ENCODE assay signal across 32 mouse cellular contexts in genomic region chr17:25138803-25139202, GRCm38 (mm10). TPM values are rescaled to one million over a fixed set of nuclear protein-coding genes. Genes with fewer than 3 reads are reported as not detected.
DNase-seq lines count a peak whose midpoint lies in the region; ATAC-seq and TF ChIP-seq lines count a peak whose summit lies in the region.
"Had no signal": no experiment of that assay in that cellular context is flagged by ENCODE, and none has a peak within 500 bp of the region (broad histone marks: within the 10 kb centered on the region; RNA-seq: fewer than 3 reads in every experiment).

No protein-coding gene starts in this region.

- H3K9ac ChIP-seq in midbrain, embryonic 13.5 days (replicated peaks): 0 out of 2 replicates have a peak overlapping the region, but pooled peaks have one; percentile 23
- no peak overlapping the region for H3K9ac ChIP-seq in midbrain, postnatal 0 days (replicated peaks; ENCODE audit: low read length, poor library complexity, severe bottlenecking)
- no peak overlapping the region for H3K9ac ChIP-seq in kidney, embryonic 16.5 days (replicated peaks; ENCODE audit: low read length)
- H3K9ac ChIP-seq: embryonic facial prominence, embryonic 13.5 days; forebrain, embryonic 12.5 days; forebrain, embryonic 15.5 days; heart, embryonic 13.5 days; hindbrain, embryonic 15.5 days had no signal

- no peak for ATAC-seq in midbrain, embryonic 13.5 days
- no peak for ATAC-seq in midbrain, postnatal 0 days (ENCODE audit: low FRiP score)
- peak; percentile 77 for ATAC-seq in granulocyte monocyte progenitor cell, adult 5-6 weeks (replicated peaks; ENCODE audit: poor library complexity, severe bottlenecking)
- ATAC-seq in megakaryocyte progenitor cell, adult 5-6 weeks (replicated peaks; ENCODE audit: poor library complexity): peak; percentile 39; the same call in 1 of the 2 replicates
- ATAC-seq in kidney, embryonic 16.5 days (ENCODE audit: low FRiP score, low TSS enrichment): no peak
- ATAC-seq: activated CD4-positive, CD25-positive, alpha-beta regulatory T cell, adult 4 months; CD4-positive, CD25-positive, alpha-beta regulatory T cell, adult 4 months; forebrain, embryonic 15.5 days had no signal

- peaks cover 18% of the 10 kb centered on the region for H3K4me1 ChIP-seq in midbrain, embryonic 13.5 days (replicated peaks)
- peaks cover 7% of the 10 kb centered on the region; the same call in 1 of the 2 replicates for H3K4me1 ChIP-seq in midbrain, postnatal 0 days (ENCODE audit: insufficient read depth, low read length)
- peaks cover 9% of the 10 kb centered on the region for H3K4me1 ChIP-seq in kidney, embryonic 16.5 days (ENCODE audit: insufficient read depth, low read length)

- no peaks in the 10 kb centered on the region for H3K9me3 ChIP-seq in midbrain, embryonic 13.5 days
- H3K9me3 ChIP-seq in midbrain, postnatal 0 days (ENCODE audit: low read length): no peaks in the 10 kb centered on the region
- no peaks in the 10 kb centered on the region for H3K9me3 ChIP-seq in kidney, embryonic 16.5 days (ENCODE audit: low read length)
- H3K9me3 ChIP-seq: embryonic facial prominence, embryonic 10.5 days; embryonic facial prominence, embryonic 13.5 days; forebrain, embryonic 12.5 days; forebrain, embryonic 15.5 days; heart, embryonic 10.5 days; heart, embryonic 13.5 days; hindbrain, embryonic 15.5 days had no signal

- WGBS in midbrain, embryonic 13.5 days: 100% methylated on average over 1 of the region's 1 CpGs
- 96% methylated on average over 1 of the region's 1 CpGs for WGBS in midbrain, postnatal 0 days
- 96% methylated on average over 1 of the region's 1 CpGs for WGBS in kidney, embryonic 16.5 days

- H3K27me3 ChIP-seq in midbrain, embryonic 13.5 days: no peaks in the 10 kb centered on the region
- no peaks in the 10 kb centered on the region for H3K27me3 ChIP-seq in midbrain, postnatal 0 days (ENCODE audit: insufficient read depth, low read length)
- H3K27me3 ChIP-seq in kidney, embryonic 16.5 days (ENCODE audit: insufficient read depth, low read length): no peaks in the 10 kb centered on the region
- H3K27me3 ChIP-seq: embryonic facial prominence, embryonic 13.5 days; forebrain, embryonic 12.5 days; forebrain, embryonic 15.5 days; heart, embryonic 13.5 days; hindbrain, embryonic 15.5 days had no signal

- no peak overlapping the region for H3K4me3 ChIP-seq in midbrain, embryonic 13.5 days (replicated peaks)
- H3K4me3 ChIP-seq in midbrain, postnatal 0 days (ENCODE audit: low read depth, low read length): no peak overlapping the region
- H3K4me3 ChIP-seq in kidney, embryonic 16.5 days (ENCODE audit: low read length): no peak overlapping the region
- H3K4me3 ChIP-seq: embryonic facial prominence, embryonic 10.5 days; embryonic facial prominence, embryonic 13.5 days; erythroblast, embryonic 14.5 days; forebrain, embryonic 12.5 days; forebrain, embryonic 15.5 days; heart, adult 2 months; heart, embryonic 10.5 days; heart, embryonic 13.5 days; hindbrain, embryonic 15.5 days had no signal

- TF ChIP-seq CTCF in midbrain, postnatal 0 days (IDR thresholded peaks at IDR 0.05): no peak

- no peak overlapping the region for H3K27ac ChIP-seq in midbrain, embryonic 13.5 days
- no peak overlapping the region for H3K27ac ChIP-seq in midbrain, postnatal 0 days (ENCODE audit: low read depth, low read length)
- H3K27ac ChIP-seq in kidney, embryonic 16.5 days (ENCODE audit: low read length): no peak overlapping the region
- H3K27ac ChIP-seq: embryonic facial prominence, embryonic 10.5 days; embryonic facial prominence, embryonic 13.5 days; forebrain, embryonic 12.5 days; forebrain, embryonic 15.5 days; heart, adult 2 months; heart, embryonic 10.5 days; heart, embryonic 13.5 days; hindbrain, embryonic 15.5 days had no signal

- no peak for DNase-seq in midbrain, postnatal 0 days (ENCODE audit: low spot score)
- no peak for DNase-seq in kidney, adult 18-20 months
- DNase-seq in embryo, embryonic 10.5 days (ENCODE audit: low spot score): no peak
- DNase-seq: adrenal gland, adult 8-10 months; adrenal gland, postnatal 25 days; cerebellum, adult 18-20 months; cerebellum, adult 9-10 months; cerebellum, postnatal 14 days; embryo, embryonic 11 days; gastrocnemius, postnatal 25 days; heart, adult 2 months; heart, postnatal 14 days; heart, postnatal 4 days had no signal

- H3K4me2 ChIP-seq in midbrain, embryonic 13.5 days (replicated peaks): no peak overlapping the region
- H3K4me2 ChIP-seq in midbrain, postnatal 0 days (ENCODE audit: low read depth, low read length, poor library complexity, severe bottlenecking): no peak overlapping the region
- H3K4me2 ChIP-seq in kidney, embryonic 16.5 days (replicated peaks; ENCODE audit: low read depth, low read length): no peak overlapping the region
- H3K4me2 ChIP-seq: embryonic facial prominence, embryonic 13.5 days; forebrain, embryonic 12.5 days; forebrain, embryonic 15.5 days; heart, embryonic 13.5 days; hindbrain, embryonic 15.5 days had no signal

- peaks cover 18% of the 10 kb centered on the region for H3K36me3 ChIP-seq in midbrain, embryonic 13.5 days
- no peaks in the 10 kb centered on the region; the same call in 1 of the 2 replicates for H3K36me3 ChIP-seq in midbrain, postnatal 0 days (ENCODE audit: insufficient read depth, low read length)
- H3K36me3 ChIP-seq in kidney, embryonic 16.5 days (ENCODE audit: insufficient read depth, low read length): no peaks in the 10 kb centered on the region
- H3K36me3 ChIP-seq: forebrain, embryonic 15.5 days; heart, embryonic 13.5 days had no signal

RNA-seq across cellular contexts. Expression of gene Clcn7, which starts 5.6 kb away (rescaled TPM):
- polyA plus RNA-seq in midbrain, embryonic 13.5 days (2015; fragmentation: Nextera tagmentation; extraction: Ambion mirVana): 29.1 and 29.7 TPM in 2 replicates
- total RNA-seq in midbrain, postnatal 0 days (2014; rRNA removed): 37.9 and 39.5 TPM in 2 replicates
- polyA plus RNA-seq in midbrain, postnatal 0 days (2015; fragmentation: Nextera tagmentation; extraction: Ambion mirVana): 25.5 and 26.7 TPM in 2 replicates
- 12.1 and 18.9 TPM in 2 replicates for total RNA-seq in granulocyte monocyte progenitor cell, adult 5-6 weeks (2014; fragmentation: Nextera tagmentation)
- 11.3 and 12.6 TPM in 2 replicates for total RNA-seq in granulocyte monocyte progenitor cell, adult 5-6 weeks (2017)
- total RNA-seq in megakaryocyte progenitor cell, adult 5-6 weeks (2015): 7.3 and 7.8 TPM in 2 replicates
- total RNA-seq in megakaryocyte progenitor cell, adult 5-6 weeks (2017): 8.1 and 9.6 TPM in 2 replicates
- 23.2 and 26.8 TPM in 2 replicates for polyA plus RNA-seq in kidney, embryonic 16.5 days (2015; fragmentation: Nextera tagmentation; extraction: Ambion mirVana)

RNA-seq across cellular contexts. Expression of gene Ptx4, which starts 18.2 kb away (rescaled TPM):
- not detected in 2 replicates for polyA plus RNA-seq in midbrain, embryonic 13.5 days (2015; fragmentation: Nextera tagmentation; extraction: Ambion mirVana)
- total RNA-seq in midbrain, postnatal 0 days (2014; rRNA removed): 0.42 TPM in 1 of 2 replicates, not detected in the other
- polyA plus RNA-seq in midbrain, postnatal 0 days (2015; fragmentation: Nextera tagmentation; extraction: Ambion mirVana): 0.20 and 0.59 TPM in 2 replicates
- total RNA-seq in granulocyte monocyte progenitor cell, adult 5-6 weeks (2014; fragmentation: Nextera tagmentation): not detected in 2 replicates
- total RNA-seq in granulocyte monocyte progenitor cell, adult 5-6 weeks (2017): not detected in 2 replicates
- not detected in 2 replicates for total RNA-seq in megakaryocyte progenitor cell, adult 5-6 weeks (2015)
- total RNA-seq in megakaryocyte progenitor cell, adult 5-6 weeks (2017): not detected in 2 replicates
- polyA plus RNA-seq in kidney, embryonic 16.5 days (2015; fragmentation: Nextera tagmentation; extraction: Ambion mirVana): not detected in 2 replicates
- total RNA-seq: adrenal gland, adult 8-10 months; adrenal gland, postnatal 25 days; MEL had no signal
- polyA plus RNA-seq: activated CD4-positive, CD25-positive, alpha-beta regulatory T cell, adult 4 months; C2C12; CD4-positive, CD25-positive, alpha-beta regulatory T cell, adult 4 months; erythroblast, embryonic 14.5 days; forebrain, embryonic 15.5 days; hindbrain, embryonic 11.5 days; hindbrain, embryonic 15.5 days had no signal

RNA-seq across cellular contexts. Expression of gene Telo2, which starts 23.0 kb away (rescaled TPM):
- 45.3 and 48.0 TPM in 2 replicates for polyA plus RNA-seq in midbrain, embryonic 13.5 days (2015; fragmentation: Nextera tagmentation; extraction: Ambion mirVana)
- 45.0 and 56.3 TPM in 2 replicates for total RNA-seq in midbrain, postnatal 0 days (2014; rRNA removed)
- polyA plus RNA-seq in midbrain, postnatal 0 days (2015; fragmentation: Nextera tagmentation; extraction: Ambion mirVana): 34.9 and 36.5 TPM in 2 replicates
- 49.8 and 55.9 TPM in 2 replicates for total RNA-seq in granulocyte monocyte progenitor cell, adult 5-6 weeks (2014; fragmentation: Nextera tagmentation)
- 21.8 and 37.3 TPM in 2 replicates for total RNA-seq in granulocyte monocyte progenitor cell, adult 5-6 weeks (2017)
- total RNA-seq in megakaryocyte progenitor cell, adult 5-6 weeks (2015): 15.5 and 31.2 TPM in 2 replicates
- total RNA-seq in megakaryocyte progenitor cell, adult 5-6 weeks (2017): 28.8 and 35.5 TPM in 2 replicates
- polyA plus RNA-seq in kidney, embryonic 16.5 days (2015; fragmentation: Nextera tagmentation; extraction: Ambion mirVana): 49.5 and 53.4 TPM in 2 replicates

RNA-seq across cellular contexts. Expression of gene Ccdc154, which starts 23.5 kb away (rescaled TPM):
- not detected in 2 replicates for polyA plus RNA-seq in midbrain, embryonic 13.5 days (2015; fragmentation: Nextera tagmentation; extraction: Ambion mirVana)
- total RNA-seq in midbrain, postnatal 0 days (2014; rRNA removed): not detected in 2 replicates
- not detected in 2 replicates for polyA plus RNA-seq in midbrain, postnatal 0 days (2015; fragmentation: Nextera tagmentation; extraction: Ambion mirVana)
- total RNA-seq in granulocyte monocyte progenitor cell, adult 5-6 weeks (2014; fragmentation: Nextera tagmentation): 0.49 TPM in 1 of 2 replicates, not detected in the other
- 0.21 TPM in 1 of 2 replicates, not detected in the other for total RNA-seq in granulocyte monocyte progenitor cell, adult 5-6 weeks (2017)
- total RNA-seq in megakaryocyte progenitor cell, adult 5-6 weeks (2015): not detected in 2 replicates
- 0.14 TPM in 1 of 2 replicates, not detected in the other for total RNA-seq in megakaryocyte progenitor cell, adult 5-6 weeks (2017)
- not detected in 2 replicates for polyA plus RNA-seq in kidney, embryonic 16.5 days (2015; fragmentation: Nextera tagmentation; extraction: Ambion mirVana)
- total RNA-seq: gastrocnemius, adult 8-10 months; gastrocnemius, postnatal 25 days; heart, adult 2 months; heart, postnatal 14 days; heart, postnatal 4 days had no signal
- polyA plus RNA-seq: activated CD4-positive, CD25-positive, alpha-beta regulatory T cell, adult 4 months; C2C12; CD4-positive, CD25-positive, alpha-beta regulatory T cell, adult 4 months; embryonic facial prominence, embryonic 10.5 days; embryonic facial prominence, embryonic 13.5 days; erythroblast, embryonic 14.5 days; forebrain, embryonic 12.5 days; forebrain, embryonic 15.5 days; heart, embryonic 10.5 days; heart, embryonic 13.5 days; heart, embryonic 16.5 days; hindbrain, embryonic 11.5 days; hindbrain, embryonic 15.5 days had no signal

RNA-seq across cellular contexts. Expression of gene Gm38655, which starts 36.5 kb away (rescaled TPM):
- polyA plus RNA-seq in midbrain, embryonic 13.5 days (2015; fragmentation: Nextera tagmentation; extraction: Ambion mirVana): not detected in 2 replicates
- 0.57 TPM in 1 of 2 replicates, not detected in the other for total RNA-seq in midbrain, postnatal 0 days (2014; rRNA removed)
- not detected in 2 replicates for polyA plus RNA-seq in midbrain, postnatal 0 days (2015; fragmentation: Nextera tagmentation; extraction: Ambion mirVana)
- not detected in 2 replicates for total RNA-seq in granulocyte monocyte progenitor cell, adult 5-6 weeks (2014; fragmentation: Nextera tagmentation)
- total RNA-seq in granulocyte monocyte progenitor cell, adult 5-6 weeks (2017): not detected in 2 replicates
- not detected in 2 replicates for total RNA-seq in megakaryocyte progenitor cell, adult 5-6 weeks (2015)
- not detected in 2 replicates for total RNA-seq in megakaryocyte progenitor cell, adult 5-6 weeks (2017)
- not detected in 2 replicates for polyA plus RNA-seq in kidney, embryonic 16.5 days (2015; fragmentation: Nextera tagmentation; extraction: Ambion mirVana)
- total RNA-seq: gastrocnemius, adult 8-10 months; gastrocnemius, postnatal 25 days; heart, adult 2 months; heart, postnatal 14 days; heart, postnatal 4 days; MEL had no signal
- polyA plus RNA-seq: activated CD4-positive, CD25-positive, alpha-beta regulatory T cell, adult 4 months; C2C12; CD4-positive, CD25-positive, alpha-beta regulatory T cell, adult 4 months; embryonic facial prominence, embryonic 10.5 days; erythroblast, embryonic 14.5 days; forebrain, embryonic 12.5 days; forebrain, embryonic 15.5 days; hindbrain, embryonic 11.5 days; hindbrain, embryonic 15.5 days had no signal

Comparison
In these comparisons a context has a peak if more than half of its experiments do, and no peak if none do; other contexts are left out.
1. ATAC-seq: peak in granulocyte monocyte progenitor cell, adult 5-6 weeks (single experiment) and megakaryocyte progenitor cell, adult 5-6 weeks (single experiment); none in midbrain, embryonic 13.5 days (single experiment), midbrain, postnatal 0 days (single experiment) and kidney, embryonic 16.5 days (single experiment).